Mouse (Mus musculus): ENCODE data around the gene Pdlim5.

Pdlim5 gene

GRCm38 (mm10) chr3:142394796-142395508, 544 bp downstream of the Pdlim5 start:
- DNase-seq (ENCODE audit: low spot score): no peak

- no peak for DNase-seq (ENCODE audit: low spot score)
Observed at GRCm38 (mm10) chr3:142394000-142394411, 1.5 kb downstream of the Pdlim5 start.

GRCm38 (mm10) chr3:142391531-142391930, 4.0 kb downstream of the Pdlim5 start:
- no peak for DNase-seq (ENCODE audit: low spot score)

- no peak for DNase-seq (ENCODE audit: low spot score)
Observed at GRCm38 (mm10) chr3:142390288-142390687, 5.2 kb downstream of the Pdlim5 start.

- no peak for DNase-seq (ENCODE audit: low spot score)
Observed at GRCm38 (mm10) chr3:142388189-142388588, 7.3 kb downstream of the Pdlim5 start.

GRCm38 (mm10) chr3:142386505-142386904, 9.0 kb downstream of the Pdlim5 start:
- no peak for DNase-seq (ENCODE audit: low spot score)

- DNase-seq (ENCODE audit: low spot score): no peak
Observed at GRCm38 (mm10) chr3:142385690-142386089, 9.8 kb downstream of the Pdlim5 start.

- DNase-seq (ENCODE audit: low spot score): no peak
Observed at GRCm38 (mm10) chr3:142376638-142377037, 18.9 kb downstream of the Pdlim5 start.

GRCm38 (mm10) chr3:142375106-142375505, 20.4 kb downstream of the Pdlim5 start:
- DNase-seq (ENCODE audit: low spot score): no peak

GRCm38 (mm10) chr3:142372465-142373147, 22.9 kb downstream of the Pdlim5 start:
- no peak for DNase-seq (ENCODE audit: low spot score)

GRCm38 (mm10) chr3:142368411-142368810, 27.1 kb downstream of the Pdlim5 start:
- no peak for DNase-seq (ENCODE audit: low spot score)

- no peak for DNase-seq (ENCODE audit: low spot score)
Observed at GRCm38 (mm10) chr3:142362092-142362491, 33.4 kb downstream of the Pdlim5 start.

- DNase-seq (ENCODE audit: low spot score): no peak
Observed at GRCm38 (mm10) chr3:142358951-142359350, 36.5 kb downstream of the Pdlim5 start.

- no peak for DNase-seq (ENCODE audit: low spot score)
Observed at GRCm38 (mm10) chr3:142356661-142357060, 38.8 kb downstream of the Pdlim5 start.

- no peak for DNase-seq (ENCODE audit: low spot score)
Observed at GRCm38 (mm10) chr3:142353218-142353617, 42.3 kb downstream of the Pdlim5 start.

GRCm38 (mm10) chr3:142350513-142350912, 45.0 kb downstream of the Pdlim5 start:
- DNase-seq (ENCODE audit: low spot score): no peak

- no peak for DNase-seq (ENCODE audit: low spot score)
Observed at GRCm38 (mm10) chr3:142348816-142349631, 46.5 kb downstream of the Pdlim5 start.

GRCm38 (mm10) chr3:142346261-142346660, 49.2 kb downstream of the Pdlim5 start:
- no peak for DNase-seq (ENCODE audit: low spot score)

GRCm38 (mm10) chr3:142345235-142346125, 50.0 kb downstream of the Pdlim5 start:
- no peak for DNase-seq (ENCODE audit: low spot score)

- no peak for DNase-seq (ENCODE audit: low spot score)
Observed at GRCm38 (mm10) chr3:142343786-142344185, 51.7 kb downstream of the Pdlim5 start.

- DNase-seq (ENCODE audit: low spot score): no peak
Observed at GRCm38 (mm10) chr3:142340701-142341100, 54.8 kb downstream of the Pdlim5 start.

Data from layer of hippocampus, adult 9-10 months (tissue).